8 mouse cellular contexts compared by ENCODE assay signal in genomic region chr17:35513886-35514285, GRCm38 (mm10). TPM values are rescaled to one million over a fixed set of nuclear protein-coding genes. Genes with fewer than 3 reads are reported as not detected.
DNase-seq lines count a peak whose midpoint lies in the region; ATAC-seq and TF ChIP-seq lines count a peak whose summit lies in the region.

No protein-coding gene starts in this region.

- ATAC-seq in erythroblast, adult 5-6 weeks (replicated peaks; ENCODE audit: low FRiP score, poor library complexity, severe bottlenecking), result peak; percentile 51; the same call in 1 of the 2 replicates
- ATAC-seq in intestine, embryonic 15.5 days, result no peak
- no peak for ATAC-seq in limb, embryonic 13.5 days (ENCODE audit: low FRiP score, low read depth)

- peak; percentile 91 for TF ChIP-seq CTCF in heart, adult 2 months (IDR thresholded peaks at IDR 0.05)

- 14% methylated on average over 2 of the region's 2 CpGs for WGBS in heart, adult 2 months
- 18% methylated on average over 2 of the region's 2 CpGs for WGBS in heart, embryonic 10.5 days
- 25% methylated on average over 2 of the region's 2 CpGs for WGBS in intestine, embryonic 15.5 days
- WGBS in limb, embryonic 13.5 days, result 16% methylated on average over 2 of the region's 2 CpGs

- TF ChIP-seq EP300 in heart, adult 2 months (IDR thresholded peaks at IDR 0.05; ENCODE audit: insufficient read depth, low read depth, low read length), result no peak

- H3K79me2 ChIP-seq in heart, adult 2 months (replicated peaks; ENCODE audit: control insufficient read depth, insufficient read depth, low read length), result no peaks in the 10 kb centered on the region

- H3K9me3 ChIP-seq in heart, embryonic 10.5 days, result no peaks in the 10 kb centered on the region
- H3K9me3 ChIP-seq in intestine, embryonic 15.5 days, result no peaks in the 10 kb centered on the region
- H3K9me3 ChIP-seq in limb, embryonic 13.5 days, result no peaks in the 10 kb centered on the region

- no peaks in the 10 kb centered on the region for H3K27me3 ChIP-seq in heart, adult 2 months (ENCODE audit: control insufficient read depth, insufficient read depth, low read length)
- H3K27me3 ChIP-seq in heart, embryonic 10.5 days (ENCODE audit: insufficient read depth, poor library complexity, severe bottlenecking), result peaks cover 12% of the 10 kb centered on the region; the same call in 1 of the 2 replicates
- H3K27me3 ChIP-seq in intestine, embryonic 15.5 days (replicated peaks), result no peaks in the 10 kb centered on the region
- 0 out of 2 replicates have a peak, but pooled peaks cover 2% of the 10 kb centered on the region for H3K27me3 ChIP-seq in limb, embryonic 13.5 days

- DNase-seq in heart, adult 2 months, result peak; percentile 54 to 87
- no peak for DNase-seq in heart, embryonic 10.5 days (ENCODE audit: low spot score)
- DNase-seq in adrenal gland, postnatal 36 days, result peak; percentile 80 to 85
- DNase-seq in natural killer cell, adult 2 months (ENCODE audit: low spot score in 2 of 2), result peak; percentile 71 to 77
- DNase-seq in testis, postnatal 14 days (ENCODE audit: low spot score), result peak; percentile 56

- 0 out of 2 replicates have a peak, but pooled peaks cover 1% of the 10 kb centered on the region for H3K4me1 ChIP-seq in heart, adult 2 months (ENCODE audit: control insufficient read depth, insufficient read depth, low read length)
- peaks cover 38% of the 10 kb centered on the region for H3K4me1 ChIP-seq in heart, embryonic 10.5 days
- H3K4me1 ChIP-seq in intestine, embryonic 15.5 days (replicated peaks), result peaks cover 21% of the 10 kb centered on the region
- H3K4me1 ChIP-seq in limb, embryonic 13.5 days, result peaks cover 35% of the 10 kb centered on the region

- no peak overlapping the region for H3K9ac ChIP-seq in heart, adult 2 months (ENCODE audit: low read depth, low read length)
- H3K9ac ChIP-seq in intestine, embryonic 15.5 days, result 0 out of 2 replicates have a peak overlapping the region, but pooled peaks have one; percentile 42
- no peak overlapping the region for H3K9ac ChIP-seq in limb, embryonic 13.5 days

- H3K27ac ChIP-seq in heart, adult 2 months, result no peak overlapping the region
- H3K27ac ChIP-seq in heart, embryonic 10.5 days, result no peak overlapping the region
- no peak overlapping the region for H3K27ac ChIP-seq in intestine, embryonic 15.5 days
- no peak overlapping the region for H3K27ac ChIP-seq in limb, embryonic 13.5 days

- no peak overlapping the region for H3K4me3 ChIP-seq in heart, adult 2 months
- H3K4me3 ChIP-seq in heart, embryonic 10.5 days, result no peak overlapping the region
- H3K4me3 ChIP-seq in intestine, embryonic 15.5 days (replicated peaks), result no peak overlapping the region
- H3K4me3 ChIP-seq in limb, embryonic 13.5 days, result no peak overlapping the region

- H3K36me3 ChIP-seq in heart, adult 2 months (ENCODE audit: control insufficient read depth, insufficient read depth, low read length), result no peaks in the 10 kb centered on the region
- peaks cover 18% of the 10 kb centered on the region; the same call in 1 of the 2 replicates for H3K36me3 ChIP-seq in heart, embryonic 10.5 days
- H3K36me3 ChIP-seq in intestine, embryonic 15.5 days, result no peaks in the 10 kb centered on the region
- H3K36me3 ChIP-seq in limb, embryonic 13.5 days, result peaks cover 10% of the 10 kb centered on the region

- TF ChIP-seq POLR2A in heart, adult 2 months (IDR thresholded peaks at IDR 0.05; ENCODE audit: insufficient read depth, low read depth, low read length), result no peak

- H3K4me2 ChIP-seq in intestine, embryonic 15.5 days (replicated peaks), result peak overlapping the region; percentile 87
- H3K4me2 ChIP-seq in limb, embryonic 13.5 days (replicated peaks), result peak overlapping the region; percentile 87

- intact Hi-C loops in heart, adult 2 months (cut with DNase I), result loop anchor here (2.0 kb wide), 1 partner anchor 29 kb away; no protein-coding TSS in a partner anchor

RNA-seq across cellular contexts. Expression of gene Tcf19, which starts 2.7 kb away (rescaled TPM):
- total RNA-seq in heart, adult 2 months (2021), result 1 to 10 TPM; 2.0 to 2.4 TPM
- 3.0 and 3.5 TPM in 2 replicates for polyA plus RNA-seq in heart, adult 2 months (2012; rRNA removed)
- polyA plus RNA-seq in heart, embryonic 10.5 days (2016; fragmentation: Nextera tagmentation; extraction: Ambion mirVana), result 43.1 and 43.8 TPM in 2 replicates
- 10 to 100 TPM in 1 of 2 experiments, 1 to 10 TPM in 1; 8.3 to 10.0 TPM for total RNA-seq in adrenal gland, postnatal 36 days (2021)
- total RNA-seq in erythroblast, adult 5-6 weeks (2015; ENCODE audit: low replicate concordance), result 18.4 and 30.3 TPM in 2 replicates
- total RNA-seq in erythroblast, adult 5-6 weeks (2017; ENCODE audit: low replicate concordance), result 18.8 and 19.0 TPM in 2 replicates
- 63.6 and 66.4 TPM in 2 replicates for polyA plus RNA-seq in intestine, embryonic 15.5 days (2015; fragmentation: Nextera tagmentation; extraction: Ambion mirVana)
- polyA plus RNA-seq in limb, embryonic 13.5 days (2015; fragmentation: Nextera tagmentation; extraction: Ambion mirVana), result 68.6 and 70.6 TPM in 2 replicates

RNA-seq across cellular contexts. Expression of gene Cchcr1, which starts 3.0 kb away (rescaled TPM):
- 1 to 10 TPM; 1.9 to 2.2 TPM for total RNA-seq in heart, adult 2 months (2021)
- 3.7 and 3.8 TPM in 2 replicates for polyA plus RNA-seq in heart, adult 2 months (2012; rRNA removed)
- 17.2 and 17.9 TPM in 2 replicates for polyA plus RNA-seq in heart, embryonic 10.5 days (2016; fragmentation: Nextera tagmentation; extraction: Ambion mirVana)
- 1 to 10 TPM; 7.5 to 9.3 TPM for total RNA-seq in adrenal gland, postnatal 36 days (2021)
- 4.2 and 9.4 TPM in 2 replicates for total RNA-seq in erythroblast, adult 5-6 weeks (2015; ENCODE audit: low replicate concordance)
- 25.9 and 66.8 TPM in 2 replicates for total RNA-seq in erythroblast, adult 5-6 weeks (2017; ENCODE audit: low replicate concordance)
- polyA plus RNA-seq in intestine, embryonic 15.5 days (2015; fragmentation: Nextera tagmentation; extraction: Ambion mirVana), result 15.4 and 15.8 TPM in 2 replicates
- 20.9 and 22.1 TPM in 2 replicates for polyA plus RNA-seq in limb, embryonic 13.5 days (2015; fragmentation: Nextera tagmentation; extraction: Ambion mirVana)

RNA-seq across cellular contexts. Expression of gene Pou5f1, which starts 8.1 kb away (rescaled TPM):
- not detected for total RNA-seq in heart, adult 2 months (2021)
- not detected in 2 replicates for polyA plus RNA-seq in heart, adult 2 months (2012; rRNA removed)
- 0.09 TPM in 1 of 2 replicates, not detected in the other for polyA plus RNA-seq in heart, embryonic 10.5 days (2016; fragmentation: Nextera tagmentation; extraction: Ambion mirVana)
- under 1 TPM in 1 of 2 experiments, not detected in 1; 0.23 TPM for total RNA-seq in adrenal gland, postnatal 36 days (2021)
- 1.0 TPM in 1 of 2 replicates, not detected in the other for total RNA-seq in erythroblast, adult 5-6 weeks (2015; ENCODE audit: low replicate concordance)
- total RNA-seq in erythroblast, adult 5-6 weeks (2017; ENCODE audit: low replicate concordance), result not detected in 2 replicates
- not detected in 2 replicates for polyA plus RNA-seq in intestine, embryonic 15.5 days (2015; fragmentation: Nextera tagmentation; extraction: Ambion mirVana)
- 0.23 TPM in 1 of 2 replicates, not detected in the other for polyA plus RNA-seq in limb, embryonic 13.5 days (2015; fragmentation: Nextera tagmentation; extraction: Ambion mirVana)

RNA-seq across cellular contexts. Expression of gene Psors1c2, which starts 19.1 kb away (rescaled TPM):
- total RNA-seq in heart, adult 2 months (2021), result not detected
- polyA plus RNA-seq in heart, adult 2 months (2012; rRNA removed), result not detected in 2 replicates
- 0.81 and 1.1 TPM in 2 replicates for polyA plus RNA-seq in heart, embryonic 10.5 days (2016; fragmentation: Nextera tagmentation; extraction: Ambion mirVana)
- total RNA-seq in adrenal gland, postnatal 36 days (2021), result not detected
- total RNA-seq in erythroblast, adult 5-6 weeks (2015; ENCODE audit: low replicate concordance), result 1.3 TPM in 1 of 2 replicates, not detected in the other
- not detected in 2 replicates for total RNA-seq in erythroblast, adult 5-6 weeks (2017; ENCODE audit: low replicate concordance)
- 0.40 and 0.80 TPM in 2 replicates for polyA plus RNA-seq in intestine, embryonic 15.5 days (2015; fragmentation: Nextera tagmentation; extraction: Ambion mirVana)
- 1.9 TPM in 2 replicates for polyA plus RNA-seq in limb, embryonic 13.5 days (2015; fragmentation: Nextera tagmentation; extraction: Ambion mirVana)

RNA-seq across cellular contexts. Expression of gene Cdsn, which starts 38.0 kb away (rescaled TPM):
- under 1 TPM; 0.27 to 0.29 TPM for total RNA-seq in heart, adult 2 months (2021)
- polyA plus RNA-seq in heart, adult 2 months (2012; rRNA removed), result 0.94 and 1.1 TPM in 2 replicates
- 0.20 and 0.63 TPM in 2 replicates for polyA plus RNA-seq in heart, embryonic 10.5 days (2016; fragmentation: Nextera tagmentation; extraction: Ambion mirVana)
- 1 to 10 TPM in 1 of 2 experiments, under 1 TPM in 1; 0.56 to 1.4 TPM for total RNA-seq in adrenal gland, postnatal 36 days (2021)
- total RNA-seq in erythroblast, adult 5-6 weeks (2015; ENCODE audit: low replicate concordance), result not detected in 2 replicates
- not detected in 2 replicates for total RNA-seq in erythroblast, adult 5-6 weeks (2017; ENCODE audit: low replicate concordance)
- polyA plus RNA-seq in intestine, embryonic 15.5 days (2015; fragmentation: Nextera tagmentation; extraction: Ambion mirVana), result 0.05 TPM in 1 of 2 replicates, not detected in the other
- polyA plus RNA-seq in limb, embryonic 13.5 days (2015; fragmentation: Nextera tagmentation; extraction: Ambion mirVana), result 0.06 and 0.11 TPM in 2 replicates
